Mouse (Mus musculus): ENCODE results near the gene Gm45785. TPM values are rescaled to one million over a fixed set of nuclear protein-coding genes. Genes with fewer than 3 reads are reported as not detected.

The Gm45785 gene
- total and polyA plus RNA-seq, 3 experiments = not detected

DNA sequence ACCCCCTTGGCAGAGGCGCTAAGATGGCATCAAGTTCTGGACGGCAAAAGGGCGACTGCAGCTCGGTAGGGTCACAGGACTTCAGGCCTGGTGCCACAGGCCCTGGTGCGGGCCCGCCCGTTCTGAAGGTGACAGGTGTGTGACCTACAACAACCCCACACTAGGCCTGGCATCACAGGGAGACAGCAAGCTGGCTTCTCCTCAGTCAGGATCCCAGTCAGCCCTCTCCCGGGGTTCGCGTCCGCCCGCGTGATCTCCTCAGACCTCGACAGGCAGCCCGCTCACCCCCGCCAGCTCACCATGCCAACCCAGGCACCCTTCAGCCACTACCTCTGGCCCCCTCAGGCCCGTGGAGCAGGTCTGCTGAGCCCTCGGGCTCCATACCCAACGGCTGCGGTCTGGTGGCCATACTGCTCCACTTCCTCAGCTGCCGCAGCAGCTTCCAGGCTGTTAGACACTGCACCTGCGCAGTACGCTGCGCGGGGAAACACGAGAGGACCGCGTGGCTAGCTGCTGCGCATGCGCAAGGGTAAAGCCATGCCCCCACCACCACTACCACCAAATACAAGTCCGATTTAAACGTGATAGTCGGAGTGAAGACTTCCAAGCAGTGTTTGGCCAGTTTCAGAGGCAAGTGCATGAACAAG is 68.6 kb downstream of the Gm45785 start, which contains the start of gene Syce1:
Gene Syce1, minus strand, starts transcription at position 447 of the 647 bp plus-strand sequence.
- no peaks in the 10 kb centered on the region for H3K36me3 ChIP-seq (ENCODE audit: control insufficient read depth, insufficient read depth, low read length)
- H3K79me2 ChIP-seq (replicated peaks; ENCODE audit: control insufficient read depth, insufficient read depth, low read length) = no peaks in the 10 kb centered on the region
- no peak for DNase-seq
- no peaks in the 10 kb centered on the region for H3K4me1 ChIP-seq (ENCODE audit: control insufficient read depth, insufficient read depth, low read length)
- intact Hi-C loops (cut with DNase I) = no loop called here
- TF ChIP-seq POLR2A (IDR thresholded peaks at IDR 0.05; ENCODE audit: insufficient read depth, low read depth, low read length) (no peak), CTCF (IDR thresholded peaks at IDR 0.05) (no peak), EP300 (IDR thresholded peaks at IDR 0.05; ENCODE audit: insufficient read depth, low read depth, low read length) (no peak)
- H3K9ac ChIP-seq (ENCODE audit: low read depth, low read length) = no peak within 1 kb of the TSS
- H3K4me3 ChIP-seq = no peak within 1 kb of the TSS
- H3K27me3 ChIP-seq (ENCODE audit: control insufficient read depth, insufficient read depth, low read length) = no peaks in the 10 kb centered on the region
- no peak within 1 kb of the TSS for H3K27ac ChIP-seq
- WGBS = 71% methylated on average over 33 of the region's 33 CpGs

DNA sequence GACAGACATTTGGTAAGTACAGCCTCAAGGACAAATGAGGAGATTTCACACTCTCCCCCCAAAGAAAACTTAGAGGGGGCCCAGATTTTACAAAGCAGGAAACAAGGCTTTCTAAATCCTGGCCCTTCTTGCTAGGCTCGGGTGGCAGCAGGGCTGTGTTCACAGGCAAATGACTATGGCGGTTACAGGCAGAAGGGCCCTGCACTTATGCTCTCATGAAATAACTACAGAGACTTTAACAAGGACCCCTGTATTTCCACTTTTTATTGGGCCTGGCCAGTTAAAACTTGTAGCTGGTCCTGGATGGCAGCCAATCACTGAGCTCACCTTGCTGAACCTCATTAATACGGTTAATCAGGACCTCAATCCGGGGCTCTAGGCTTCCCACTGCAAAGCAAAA is 75.6 kb downstream of the Gm45785 start:
- Histone ChIP-seq H3K4me1 (ENCODE audit: control insufficient read depth, insufficient read depth, low read length) (no peaks in the 10 kb centered on the region), H3K4me3 (no peak overlapping the region), H3K27me3 (ENCODE audit: control insufficient read depth, insufficient read depth, low read length) (no peaks in the 10 kb centered on the region), H3K79me2 (replicated peaks; ENCODE audit: control insufficient read depth, insufficient read depth, low read length) (no peaks in the 10 kb centered on the region), H3K9ac (ENCODE audit: low read depth, low read length) (no peak overlapping the region), H3K36me3 (ENCODE audit: control insufficient read depth, insufficient read depth, low read length) (no peaks in the 10 kb centered on the region), H3K27ac (no peak overlapping the region)
- no peak for TF ChIP-seq EP300 (IDR thresholded peaks at IDR 0.05; ENCODE audit: insufficient read depth, low read depth, low read length)
- TF ChIP-seq CTCF (IDR thresholded peaks at IDR 0.05) = no peak
- no peak for TF ChIP-seq POLR2A (IDR thresholded peaks at IDR 0.05; ENCODE audit: insufficient read depth, low read depth, low read length)
- WGBS = 77% methylated on average over 4 of the region's 4 CpGs
- no peak for DNase-seq
- intact Hi-C loops (cut with DNase I) = no loop called here

Other genes with a start within 250 kb of the Gm45785 start
- not detected for gene Olfr61, start 227.4 kb downstream of the Gm45785 start, total RNA-seq (2021)
- not detected in 2 replicates for gene Olfr61, start 227.4 kb downstream of the Gm45785 start, polyA plus RNA-seq (2012; rRNA removed)
- not detected for gene Olfr53, start 209.9 kb downstream of the Gm45785 start, total RNA-seq (2021)
- gene Olfr53, start 209.9 kb downstream of the Gm45785 start, polyA plus RNA-seq (2012; rRNA removed) = not detected in 2 replicates
- not detected for gene Olfr539, start 196.4 kb downstream of the Gm45785 start, total RNA-seq (2021)
- gene Olfr539, start 196.4 kb downstream of the Gm45785 start, polyA plus RNA-seq (2012; rRNA removed) = not detected in 2 replicates
- gene Olfr45, start 174.4 kb downstream of the Gm45785 start, total RNA-seq (2021) = not detected
- gene Olfr45, start 174.4 kb downstream of the Gm45785 start, polyA plus RNA-seq (2012; rRNA removed) = not detected in 2 replicates
- gene Olfr541, start 159.1 kb downstream of the Gm45785 start, total RNA-seq (2021) = not detected
- not detected in 2 replicates for gene Olfr541, start 159.1 kb downstream of the Gm45785 start, polyA plus RNA-seq (2012; rRNA removed)
- gene Cyp2e1, start 92.6 kb downstream of the Gm45785 start, total RNA-seq (2021) = 10 to 100 TPM in 1 of 2 experiments, 1 to 10 TPM in 1; 9.6 to 12.7 TPM
- 6.4 and 18.7 TPM in 2 replicates for gene Cyp2e1, start 92.6 kb downstream of the Gm45785 start, polyA plus RNA-seq (2012; rRNA removed)
- not detected for gene Syce1, start 68.5 kb downstream of the Gm45785 start, total RNA-seq (2021)
- 0.10 TPM in 1 of 2 replicates, not detected in the other for gene Syce1, start 68.5 kb downstream of the Gm45785 start, polyA plus RNA-seq (2012; rRNA removed)
- under 1 TPM; 0.14 to 0.29 TPM for gene Zfp941, start 34.2 kb downstream of the Gm45785 start, total RNA-seq (2021)
- 0.10 and 0.15 TPM in 2 replicates for gene Zfp941, start 34.2 kb downstream of the Gm45785 start, polyA plus RNA-seq (2012; rRNA removed)
- gene Urah, start 21.3 kb downstream of the Gm45785 start, total RNA-seq (2021) = 1 to 10 TPM; 1.1 to 1.4 TPM
- 0.85 and 2.2 TPM in 2 replicates for gene Urah, start 21.3 kb downstream of the Gm45785 start, polyA plus RNA-seq (2012; rRNA removed)
- 10 to 100 TPM; 22.6 to 27.5 TPM for gene Scgb1c1, start 10.8 kb downstream of the Gm45785 start, total RNA-seq (2021)
- gene Scgb1c1, start 10.8 kb downstream of the Gm45785 start, polyA plus RNA-seq (2012; rRNA removed) = 54.5 and 56.6 TPM in 2 replicates
- not detected for gene Odf3, start 8.5 kb downstream of the Gm45785 start, total RNA-seq (2021)
- 0.25 and 0.38 TPM in 2 replicates for gene Odf3, start 8.5 kb downstream of the Gm45785 start, polyA plus RNA-seq (2012; rRNA removed)
- 10 to 100 TPM; 20.1 to 23.6 TPM for gene Ric8a, start 626 bp upstream of the Gm45785 start, total RNA-seq (2021)
- gene Ric8a, start 626 bp upstream of the Gm45785 start, polyA plus RNA-seq (2012; rRNA removed) = 37.6 and 42.8 TPM in 2 replicates
- gene Bet1l, start 1.2 kb upstream of the Gm45785 start, total RNA-seq (2021) = 10 to 100 TPM in 1 of 2 experiments, 1 to 10 TPM in 1; 8.8 to 12.3 TPM
- gene Bet1l, start 1.2 kb upstream of the Gm45785 start, polyA plus RNA-seq (2012; rRNA removed) = 12.4 and 17.0 TPM in 2 replicates
- 10 to 100 TPM; 72.6 to 86.1 TPM for gene Psmd13, start 25.6 kb upstream of the Gm45785 start, total RNA-seq (2021)
- 50.8 and 71.0 TPM in 2 replicates for gene Psmd13, start 25.6 kb upstream of the Gm45785 start, polyA plus RNA-seq (2012; rRNA removed)
- 10 to 100 TPM; 53.1 to 60.6 TPM for gene Sirt3, start 26.0 kb upstream of the Gm45785 start, total RNA-seq (2021)
- 86.9 and 100 TPM in 2 replicates for gene Sirt3, start 26.0 kb upstream of the Gm45785 start, polyA plus RNA-seq (2012; rRNA removed)
- 1,000 to 10,000 TPM; 2,777 to 3,250 TPM for gene Cox8b, start 44.1 kb upstream of the Gm45785 start, total RNA-seq (2021)
- gene Cox8b, start 44.1 kb upstream of the Gm45785 start, polyA plus RNA-seq (2012; rRNA removed) = 1,727 and 2,194 TPM in 2 replicates
- under 1 TPM in 1 of 2 experiments, not detected in 1; 0.07 TPM for gene Nlrp6, start 64.6 kb upstream of the Gm45785 start, total RNA-seq (2021)
- gene Nlrp6, start 64.6 kb upstream of the Gm45785 start, polyA plus RNA-seq (2012; rRNA removed) = 0.04 and 0.06 TPM in 2 replicates
- gene Pgghg, start 85.1 kb upstream of the Gm45785 start, total RNA-seq (2021) = 1 to 10 TPM; 4.0 to 5.8 TPM
- 13.0 and 14.1 TPM in 2 replicates for gene Pgghg, start 85.1 kb upstream of the Gm45785 start, polyA plus RNA-seq (2012; rRNA removed)
- under 1 TPM; 0.32 to 0.34 TPM for gene Ifitm5, start 94.0 kb upstream of the Gm45785 start, total RNA-seq (2021)
- gene Ifitm5, start 94.0 kb upstream of the Gm45785 start, polyA plus RNA-seq (2012; rRNA removed) = 1.1 and 2.0 TPM in 2 replicates
- not detected for gene Gm45717, start 99.6 kb upstream of the Gm45785 start, total RNA-seq (2021)
- gene Gm45717, start 99.6 kb upstream of the Gm45785 start, polyA plus RNA-seq (2012; rRNA removed) = not detected in 2 replicates
- gene Ifitm2, start 99.7 kb upstream of the Gm45785 start, total RNA-seq (2021) = 100 to 1,000 TPM; 107 to 113 TPM
- gene Ifitm2, start 99.7 kb upstream of the Gm45785 start, polyA plus RNA-seq (2012; rRNA removed) = 368 and 425 TPM in 2 replicates
- gene Ifitm1, start 110.9 kb upstream of the Gm45785 start, total RNA-seq (2021) = 1 to 10 TPM; 6.1 to 7.7 TPM
- gene Ifitm1, start 110.9 kb upstream of the Gm45785 start, polyA plus RNA-seq (2012; rRNA removed) = 16.1 and 52.2 TPM in 2 replicates
- gene Ifitm3, start 154.4 kb upstream of the Gm45785 start, total RNA-seq (2021) = 100 to 1,000 TPM; 115 to 123 TPM
- 274 and 332 TPM in 2 replicates for gene Ifitm3, start 154.4 kb upstream of the Gm45785 start, polyA plus RNA-seq (2012; rRNA removed)
- 1 to 10 TPM in 1 of 2 experiments, under 1 TPM in 1; 0.36 to 1.0 TPM for gene Ifitm6, start 161.6 kb upstream of the Gm45785 start, total RNA-seq (2021)
- 4.6 and 5.1 TPM in 2 replicates for gene Ifitm6, start 161.6 kb upstream of the Gm45785 start, polyA plus RNA-seq (2012; rRNA removed)
- not detected for gene Gm17387, start 172.8 kb upstream of the Gm45785 start, total RNA-seq (2021)
- not detected in 2 replicates for gene Gm17387, start 172.8 kb upstream of the Gm45785 start, polyA plus RNA-seq (2012; rRNA removed)
- under 1 TPM in 1 of 2 experiments, not detected in 1; 0.07 TPM for gene B4galnt4, start 204.8 kb upstream of the Gm45785 start, total RNA-seq (2021)
- gene B4galnt4, start 204.8 kb upstream of the Gm45785 start, polyA plus RNA-seq (2012; rRNA removed) = 0.04 and 0.06 TPM in 2 replicates
- gene Pkp3, start 221.9 kb upstream of the Gm45785 start, total RNA-seq (2021) = under 1 TPM; 0.20 to 0.21 TPM
- gene Pkp3, start 221.9 kb upstream of the Gm45785 start, polyA plus RNA-seq (2012; rRNA removed) = 0.35 and 1.6 TPM in 2 replicates
- 1 to 10 TPM; 4.5 to 7.0 TPM for gene Sigirr, start 244.2 kb upstream of the Gm45785 start, total RNA-seq (2021)
- 9.4 and 10.2 TPM in 2 replicates for gene Sigirr, start 244.2 kb upstream of the Gm45785 start, polyA plus RNA-seq (2012; rRNA removed)